ENCODE assay signal across 16 mouse cellular contexts in the genomic region with DNA sequence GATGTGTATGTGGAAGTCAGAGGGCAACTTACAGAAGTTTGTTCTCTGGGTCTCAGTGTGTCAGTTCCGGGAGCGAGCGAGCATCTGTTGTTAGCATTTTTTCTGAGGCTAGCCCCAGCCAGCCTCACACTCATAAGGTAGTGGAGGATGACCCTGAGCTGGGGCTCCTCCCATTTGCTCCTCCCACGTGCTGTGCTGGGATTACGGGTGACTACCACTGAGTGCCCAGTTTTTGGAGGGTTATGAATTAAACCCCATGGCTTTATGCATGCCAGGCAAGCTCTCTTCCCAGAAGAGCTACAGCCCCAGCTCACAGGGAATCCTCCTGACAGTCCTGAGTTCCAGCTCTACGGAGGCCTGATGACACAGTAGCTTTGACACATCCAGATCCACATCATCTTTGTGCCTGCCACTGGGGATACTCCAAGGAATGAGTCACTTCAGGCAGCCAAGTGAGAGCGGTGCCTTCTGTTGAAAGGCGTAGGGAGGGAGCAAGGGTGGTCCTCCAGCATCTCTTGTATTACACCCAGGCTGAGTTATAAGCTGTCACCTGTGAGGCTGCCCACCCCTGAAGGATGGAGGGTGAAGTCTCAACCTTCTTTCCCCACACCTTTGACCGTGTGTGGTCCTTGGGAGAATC.
A peak's percentile ranks its signal among the peaks of the same experiment; 100 is the strongest.
DNase-seq lines count a peak whose midpoint lies in the region; ATAC-seq and TF ChIP-seq lines count a peak whose summit lies in the region.
"Had no signal": no experiment of that assay in that cellular context is flagged by ENCODE, and none has a peak within 500 bp of the region (broad histone marks: within the 10 kb centered on the region; RNA-seq: fewer than 3 reads in every experiment).

No protein-coding gene starts in this region.

- ATAC-seq in forebrain, embryonic 13.5 days = no peak
- no peak; the same call in 1 of the 2 replicates for ATAC-seq in intestine, embryonic 14.5 days (replicated peaks; ENCODE audit: low FRiP score, low TSS enrichment, low read depth)
- ATAC-seq in intestine, postnatal 0 days = no peak
- ATAC-seq in midbrain, embryonic 13.5 days = no peak
- no peak for ATAC-seq in granulocyte monocyte progenitor cell, adult 5-6 weeks (replicated peaks; ENCODE audit: poor library complexity, severe bottlenecking)
- ATAC-seq: inflammation-experienced regulatory T-cells, adult 6 months had no signal

- no peak for DNase-seq in forebrain, embryonic 10.5 days (ENCODE audit: extremely low spot score, low spot score)
- no peak for DNase-seq in intestine, embryonic 14.5 days (ENCODE audit: low spot score)
- no peak for DNase-seq in midbrain, embryonic 10.5 days (ENCODE audit: low spot score)
- DNase-seq in thymus, postnatal 10 days (ENCODE audit: low spot score in 2 of 2) = no peak
- DNase-seq: cerebellum, adult 11 months; gastrocnemius, postnatal 10 days; layer of hippocampus, adult 9-11 months; lung, postnatal 14 days; spleen, adult 18-20 months had no signal

- H3K4me1 ChIP-seq in forebrain, embryonic 10.5 days = peaks cover 24% of the 10 kb centered on the region
- H3K4me1 ChIP-seq in forebrain, embryonic 13.5 days = peaks cover 12% of the 10 kb centered on the region; the same call in 1 of the 2 replicates
- H3K4me1 ChIP-seq in intestine, embryonic 14.5 days (replicated peaks; ENCODE audit: control insufficient read depth, insufficient read depth, low read length) = peaks cover 17% of the 10 kb centered on the region
- no peaks in the 10 kb centered on the region for H3K4me1 ChIP-seq in intestine, postnatal 0 days (replicated peaks; ENCODE audit: control insufficient read depth, insufficient read depth, low read length)
- H3K4me1 ChIP-seq in midbrain, embryonic 10.5 days = peaks cover 34% of the 10 kb centered on the region
- peaks cover 8% of the 10 kb centered on the region; the same call in 1 of the 2 replicates for H3K4me1 ChIP-seq in midbrain, embryonic 13.5 days (replicated peaks)

- WGBS in forebrain, embryonic 10.5 days = 89% methylated on average over 9 of the region's 9 CpGs
- WGBS in forebrain, embryonic 13.5 days = 88% methylated on average over 9 of the region's 9 CpGs
- 71% methylated on average over 9 of the region's 9 CpGs for WGBS in intestine, embryonic 14.5 days
- 72% methylated on average over 9 of the region's 9 CpGs for WGBS in intestine, postnatal 0 days
- WGBS in midbrain, embryonic 10.5 days = 85% methylated on average over 9 of the region's 9 CpGs
- 82% methylated on average over 9 of the region's 9 CpGs for WGBS in midbrain, embryonic 13.5 days

- peak overlapping the region; percentile 63; the same call in 1 of the 2 replicates for H3K27ac ChIP-seq in forebrain, embryonic 10.5 days
- no peak overlapping the region; the same call in 1 of the 2 replicates for H3K27ac ChIP-seq in forebrain, embryonic 13.5 days
- peak overlapping the region; percentile 47; the same call in 1 of the 2 replicates for H3K27ac ChIP-seq in intestine, embryonic 14.5 days (ENCODE audit: low read depth)
- H3K27ac ChIP-seq in intestine, postnatal 0 days (ENCODE audit: low read depth, low read length) = no peak overlapping the region
- H3K27ac ChIP-seq in midbrain, embryonic 10.5 days (replicated peaks) = peak overlapping the region; percentile 68
- H3K27ac ChIP-seq in midbrain, embryonic 13.5 days = no peak overlapping the region
- H3K27ac ChIP-seq: heart, embryonic 15.5 days had no signal

- H3K4me3 ChIP-seq in forebrain, embryonic 10.5 days = no peak overlapping the region
- no peak overlapping the region for H3K4me3 ChIP-seq in forebrain, embryonic 13.5 days
- H3K4me3 ChIP-seq in intestine, embryonic 14.5 days (ENCODE audit: low read depth, low read length) = no peak overlapping the region
- no peak overlapping the region for H3K4me3 ChIP-seq in intestine, postnatal 0 days (ENCODE audit: low read depth, low read length)
- no peak overlapping the region for H3K4me3 ChIP-seq in midbrain, embryonic 10.5 days
- no peak overlapping the region for H3K4me3 ChIP-seq in midbrain, embryonic 13.5 days (replicated peaks)
- H3K4me3 ChIP-seq: erythroblast, embryonic 14.5 days; heart, embryonic 15.5 days had no signal

- no peaks in the 10 kb centered on the region; the same call in 1 of the 2 replicates for H3K9me3 ChIP-seq in forebrain, embryonic 10.5 days
- no peaks in the 10 kb centered on the region for H3K9me3 ChIP-seq in forebrain, embryonic 13.5 days (replicated peaks)
- no peaks in the 10 kb centered on the region for H3K9me3 ChIP-seq in intestine, embryonic 14.5 days (ENCODE audit: control insufficient read depth, low read length)
- no peaks in the 10 kb centered on the region for H3K9me3 ChIP-seq in intestine, postnatal 0 days (ENCODE audit: control insufficient read depth)
- no peaks in the 10 kb centered on the region for H3K9me3 ChIP-seq in midbrain, embryonic 10.5 days (replicated peaks)
- H3K9me3 ChIP-seq in midbrain, embryonic 13.5 days = no peaks in the 10 kb centered on the region
- H3K9me3 ChIP-seq: heart, embryonic 15.5 days had no signal

- no peak overlapping the region for H3K9ac ChIP-seq in forebrain, embryonic 13.5 days
- H3K9ac ChIP-seq in intestine, embryonic 14.5 days (ENCODE audit: low read length) = no peak overlapping the region
- no peak overlapping the region for H3K9ac ChIP-seq in intestine, postnatal 0 days (ENCODE audit: low read depth, low read length)
- H3K9ac ChIP-seq in midbrain, embryonic 13.5 days (replicated peaks) = no peak overlapping the region
- H3K9ac ChIP-seq: heart, embryonic 15.5 days had no signal

- H3K4me2 ChIP-seq in forebrain, embryonic 13.5 days = no peak overlapping the region
- no peak overlapping the region for H3K4me2 ChIP-seq in intestine, embryonic 14.5 days (ENCODE audit: low read length)
- no peak overlapping the region for H3K4me2 ChIP-seq in intestine, postnatal 0 days (replicated peaks; ENCODE audit: low read depth)
- no peak overlapping the region for H3K4me2 ChIP-seq in midbrain, embryonic 13.5 days (replicated peaks)
- H3K4me2 ChIP-seq: heart, embryonic 15.5 days had no signal

- no peak for TF ChIP-seq CTCF in intestine, postnatal 0 days (IDR thresholded peaks at IDR 0.05; ENCODE audit: low read depth)

- H3K36me3 ChIP-seq in forebrain, embryonic 10.5 days (replicated peaks) = no peaks in the 10 kb centered on the region
- H3K36me3 ChIP-seq in forebrain, embryonic 13.5 days (ENCODE audit: poor library complexity, severe bottlenecking) = no peaks in the 10 kb centered on the region
- no peaks in the 10 kb centered on the region for H3K36me3 ChIP-seq in intestine, embryonic 14.5 days (ENCODE audit: control insufficient read depth, insufficient read depth, low read length)
- H3K36me3 ChIP-seq in intestine, postnatal 0 days (ENCODE audit: control insufficient read depth, insufficient read depth) = no peaks in the 10 kb centered on the region
- H3K36me3 ChIP-seq in midbrain, embryonic 10.5 days = no peaks in the 10 kb centered on the region
- no peaks in the 10 kb centered on the region for H3K36me3 ChIP-seq in midbrain, embryonic 13.5 days
- H3K36me3 ChIP-seq: heart, embryonic 15.5 days had no signal

- H3K27me3 ChIP-seq in forebrain, embryonic 10.5 days (ENCODE audit: poor library complexity, severe bottlenecking) = peaks cover 14% of the 10 kb centered on the region; the same call in 1 of the 2 replicates
- no peaks in the 10 kb centered on the region for H3K27me3 ChIP-seq in forebrain, embryonic 13.5 days
- no peaks in the 10 kb centered on the region for H3K27me3 ChIP-seq in intestine, embryonic 14.5 days (replicated peaks; ENCODE audit: control insufficient read depth, insufficient read depth, low read length)
- no peaks in the 10 kb centered on the region for H3K27me3 ChIP-seq in intestine, postnatal 0 days (replicated peaks; ENCODE audit: control insufficient read depth, insufficient read depth, low read length)
- peaks cover 25% of the 10 kb centered on the region for H3K27me3 ChIP-seq in midbrain, embryonic 10.5 days (ENCODE audit: low read depth, poor library complexity, severe bottlenecking)
- peaks cover 5% of the 10 kb centered on the region; the same call in 1 of the 2 replicates for H3K27me3 ChIP-seq in midbrain, embryonic 13.5 days
- H3K27me3 ChIP-seq: heart, embryonic 15.5 days had no signal

Comparison
In these comparisons a context has a peak if more than half of its experiments do, and no peak if none do; other contexts are left out.
1. H3K27ac ChIP-seq: peak in forebrain, embryonic 10.5 days (single experiment), intestine, embryonic 14.5 days (single experiment) and midbrain, embryonic 10.5 days (single experiment); none in forebrain, embryonic 13.5 days (single experiment), intestine, postnatal 0 days (single experiment) and midbrain, embryonic 13.5 days (single experiment).